Comparison of ENCODE assay signal across 8 mouse cellular contexts in the genomic region with DNA sequence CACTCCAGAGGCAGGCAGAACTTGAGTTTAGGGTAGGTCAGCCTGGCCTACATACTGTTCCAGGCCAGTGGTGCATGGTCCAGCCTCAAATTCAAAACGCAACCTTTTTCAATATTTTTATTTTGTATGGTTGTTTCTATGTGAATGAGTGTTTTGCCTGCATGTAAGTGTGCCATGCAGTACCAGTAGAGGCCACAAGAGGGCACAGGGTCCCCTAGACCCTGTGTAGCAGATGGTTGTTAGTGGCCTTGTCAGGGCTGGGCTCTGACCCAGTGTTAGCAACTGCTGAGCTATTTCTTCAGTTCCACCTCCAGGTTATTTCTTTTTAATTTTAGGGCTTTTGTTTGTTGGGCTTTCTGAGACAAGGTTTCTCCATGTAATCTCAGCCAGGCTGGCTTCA. TPM values are rescaled to one million over a fixed set of nuclear protein-coding genes. Genes with fewer than 3 reads are reported as not detected.
A peak's percentile ranks its signal among the peaks of the same experiment; 100 is the strongest.
DNase-seq lines count a peak whose midpoint lies in the region; ATAC-seq lines count a peak whose summit lies in the region.

No protein-coding gene starts in this region.

- peak; percentile 80 for DNase-seq in A20 (ENCODE audit: low read depth, low spot score)
- DNase-seq in adrenal gland, postnatal 36 days, result peak; percentile 82 to 83
- DNase-seq in embryonic facial prominence, embryonic 11.5 days (ENCODE audit: low spot score), result peak; percentile 89
- peak; percentile 71 for DNase-seq in heart, adult 8-10 months (ENCODE audit: low spot score)
- DNase-seq in liver, embryonic 13.5 days, result no peak

- no peak overlapping the region for H3K27ac ChIP-seq in embryonic facial prominence, embryonic 11.5 days (replicated peaks; ENCODE audit: low read depth, low read length)
- H3K27ac ChIP-seq in kidney, embryonic 15.5 days, result no peak overlapping the region
- no peak overlapping the region for H3K27ac ChIP-seq in liver, embryonic 13.5 days
- H3K27ac ChIP-seq in neural tube, embryonic 12.5 days, result no peak overlapping the region
- no peak overlapping the region for H3K27ac ChIP-seq in stomach, embryonic 15.5 days

- no peaks in the 10 kb centered on the region for H3K27me3 ChIP-seq in embryonic facial prominence, embryonic 11.5 days (ENCODE audit: control insufficient read depth, insufficient read depth, low read length)
- H3K27me3 ChIP-seq in kidney, embryonic 15.5 days, result no peaks in the 10 kb centered on the region
- H3K27me3 ChIP-seq in liver, embryonic 13.5 days, result no peaks in the 10 kb centered on the region
- no peaks in the 10 kb centered on the region for H3K27me3 ChIP-seq in neural tube, embryonic 12.5 days (replicated peaks)
- no peaks in the 10 kb centered on the region for H3K27me3 ChIP-seq in stomach, embryonic 15.5 days (replicated peaks)

- 15% methylated on average over 1 of the region's 1 CpGs for WGBS in embryonic facial prominence, embryonic 11.5 days
- whole genome bisulfite sequencing in kidney, embryonic 15.5 days, result 22% methylated on average over 1 of the region's 1 CpGs
- 5% methylated on average over 1 of the region's 1 CpGs for WGBS in liver, embryonic 13.5 days (ENCODE audit: insufficient replicate concordance)
- WGBS in neural tube, embryonic 12.5 days, result 14% methylated on average over 1 of the region's 1 CpGs
- WGBS in stomach, embryonic 15.5 days, result 18% methylated on average over 1 of the region's 1 CpGs

- no peak overlapping the region for H3K9ac ChIP-seq in embryonic facial prominence, embryonic 11.5 days (replicated peaks; ENCODE audit: low read length)
- no peak overlapping the region for H3K9ac ChIP-seq in kidney, embryonic 15.5 days
- H3K9ac ChIP-seq in liver, embryonic 13.5 days, result no peak overlapping the region
- no peak overlapping the region for H3K9ac ChIP-seq in neural tube, embryonic 12.5 days
- H3K9ac ChIP-seq in stomach, embryonic 15.5 days, result no peak overlapping the region

- no peaks in the 10 kb centered on the region for H3K9me3 ChIP-seq in embryonic facial prominence, embryonic 11.5 days (replicated peaks; ENCODE audit: control insufficient read depth, low read length)
- no peaks in the 10 kb centered on the region for H3K9me3 ChIP-seq in kidney, embryonic 15.5 days (replicated peaks)
- no peaks in the 10 kb centered on the region for H3K9me3 ChIP-seq in liver, embryonic 13.5 days (replicated peaks)
- no peaks in the 10 kb centered on the region for H3K9me3 ChIP-seq in neural tube, embryonic 12.5 days
- no peaks in the 10 kb centered on the region for H3K9me3 ChIP-seq in stomach, embryonic 15.5 days

- H3K4me2 ChIP-seq in embryonic facial prominence, embryonic 11.5 days (ENCODE audit: low read depth, low read length), result no peak overlapping the region
- no peak overlapping the region for H3K4me2 ChIP-seq in kidney, embryonic 15.5 days
- no peak overlapping the region for H3K4me2 ChIP-seq in liver, embryonic 13.5 days
- no peak overlapping the region for H3K4me2 ChIP-seq in neural tube, embryonic 12.5 days (replicated peaks)
- H3K4me2 ChIP-seq in stomach, embryonic 15.5 days, result no peak overlapping the region

- ATAC-seq in embryonic facial prominence, embryonic 11.5 days (replicated peaks; ENCODE audit: insufficient number of reproducible peaks, low FRiP score, low TSS enrichment, low read depth), result no peak
- peak; percentile 71; the same call in 1 of the 2 replicates for ATAC-seq in kidney, embryonic 15.5 days (replicated peaks; ENCODE audit: low FRiP score)
- peak; percentile 78; the same call in 1 of the 2 replicates for ATAC-seq in liver, embryonic 13.5 days (ENCODE audit: low read depth)
- ATAC-seq in neural tube, embryonic 12.5 days (ENCODE audit: low FRiP score, low read depth), result peak; percentile 53; the same call in 1 of the 2 replicates
- ATAC-seq in stomach, embryonic 15.5 days (ENCODE audit: insufficient read depth, low FRiP score, low read depth), result peak; percentile 72; the same call in 1 of the 2 replicates

- H3K4me3 ChIP-seq in embryonic facial prominence, embryonic 11.5 days (ENCODE audit: low read depth, low read length), result no peak overlapping the region
- no peak overlapping the region for H3K4me3 ChIP-seq in kidney, embryonic 15.5 days (replicated peaks)
- H3K4me3 ChIP-seq in liver, embryonic 13.5 days (replicated peaks), result no peak overlapping the region
- H3K4me3 ChIP-seq in neural tube, embryonic 12.5 days, result no peak overlapping the region
- no peak overlapping the region for H3K4me3 ChIP-seq in stomach, embryonic 15.5 days (replicated peaks)

- H3K36me3 ChIP-seq in embryonic facial prominence, embryonic 11.5 days (replicated peaks; ENCODE audit: control insufficient read depth, insufficient read depth, low read depth, low read length), result no peaks in the 10 kb centered on the region
- peaks cover 58% of the 10 kb centered on the region for H3K36me3 ChIP-seq in kidney, embryonic 15.5 days
- H3K36me3 ChIP-seq in liver, embryonic 13.5 days, result peaks cover 19% of the 10 kb centered on the region
- H3K36me3 ChIP-seq in neural tube, embryonic 12.5 days, result peaks cover 29% of the 10 kb centered on the region
- 0 out of 2 replicates have a peak, but pooled peaks cover 6% of the 10 kb centered on the region for H3K36me3 ChIP-seq in stomach, embryonic 15.5 days

- H3K4me1 ChIP-seq in embryonic facial prominence, embryonic 11.5 days (ENCODE audit: control insufficient read depth, insufficient read depth, low read length), result no peaks in the 10 kb centered on the region
- H3K4me1 ChIP-seq in kidney, embryonic 15.5 days, result no peaks in the 10 kb centered on the region
- peaks cover 8% of the 10 kb centered on the region for H3K4me1 ChIP-seq in liver, embryonic 13.5 days (replicated peaks)
- H3K4me1 ChIP-seq in neural tube, embryonic 12.5 days, result no peaks in the 10 kb centered on the region
- H3K4me1 ChIP-seq in stomach, embryonic 15.5 days, result no peaks in the 10 kb centered on the region

RNA-seq across cellular contexts. Expression of a gene that starts 15.1 kb away (rescaled TPM):
- total RNA-seq in adrenal gland, postnatal 36 days (2021), result 10 to 100 TPM; 47.3 to 61.4 TPM
- polyA plus RNA-seq in embryonic facial prominence, embryonic 11.5 days (2014; fragmentation: Nextera tagmentation; extraction: Ambion mirVana), result 46.1 and 53.6 TPM in 2 replicates
- total RNA-seq in heart, adult 8-10 months (2022), result 10 to 100 TPM; 20.6 to 30.7 (median 27.4) TPM
- polyA plus RNA-seq in kidney, embryonic 15.5 days (2015; fragmentation: Nextera tagmentation; extraction: Ambion mirVana), result 46.9 and 47.5 TPM in 2 replicates
- 30.4 and 34.6 TPM in 2 replicates for polyA plus RNA-seq in liver, embryonic 13.5 days (2015; fragmentation: Nextera tagmentation; extraction: Ambion mirVana)
- polyA plus RNA-seq in neural tube, embryonic 12.5 days (2016; fragmentation: Nextera tagmentation; extraction: Ambion mirVana), result 34.2 and 38.0 TPM in 2 replicates
- polyA plus RNA-seq in stomach, embryonic 15.5 days (2015; fragmentation: Nextera tagmentation; extraction: Ambion mirVana), result 45.7 and 51.4 TPM in 2 replicates

RNA-seq across cellular contexts. Expression of a gene that starts 15.5 kb away (rescaled TPM):
- 100 to 1,000 TPM; 147 TPM for total RNA-seq in adrenal gland, postnatal 36 days (2021)
- 584 and 661 TPM in 2 replicates for polyA plus RNA-seq in embryonic facial prominence, embryonic 11.5 days (2014; fragmentation: Nextera tagmentation; extraction: Ambion mirVana)
- total RNA-seq in heart, adult 8-10 months (2022), result 10 to 100 TPM; 57.2 to 73.7 (median 65.6) TPM
- polyA plus RNA-seq in kidney, embryonic 15.5 days (2015; fragmentation: Nextera tagmentation; extraction: Ambion mirVana), result 430 and 490 TPM in 2 replicates
- polyA plus RNA-seq in liver, embryonic 13.5 days (2015; fragmentation: Nextera tagmentation; extraction: Ambion mirVana), result 290 and 339 TPM in 2 replicates
- polyA plus RNA-seq in neural tube, embryonic 12.5 days (2016; fragmentation: Nextera tagmentation; extraction: Ambion mirVana), result 451 and 469 TPM in 2 replicates
- 330 and 336 TPM in 2 replicates for polyA plus RNA-seq in stomach, embryonic 15.5 days (2015; fragmentation: Nextera tagmentation; extraction: Ambion mirVana)

RNA-seq across cellular contexts. Expression of a gene that starts 27.3 kb away (rescaled TPM):
- 1 to 10 TPM; 6.1 to 9.8 TPM for total RNA-seq in adrenal gland, postnatal 36 days (2021)
- polyA plus RNA-seq in embryonic facial prominence, embryonic 11.5 days (2014; fragmentation: Nextera tagmentation; extraction: Ambion mirVana), result 6.5 and 7.2 TPM in 2 replicates
- 1 to 10 TPM; 2.1 to 3.7 (median 3.1) TPM for total RNA-seq in heart, adult 8-10 months (2022)
- polyA plus RNA-seq in kidney, embryonic 15.5 days (2015; fragmentation: Nextera tagmentation; extraction: Ambion mirVana), result 15.7 and 18.0 TPM in 2 replicates
- 2.4 and 2.7 TPM in 2 replicates for polyA plus RNA-seq in liver, embryonic 13.5 days (2015; fragmentation: Nextera tagmentation; extraction: Ambion mirVana)
- polyA plus RNA-seq in neural tube, embryonic 12.5 days (2016; fragmentation: Nextera tagmentation; extraction: Ambion mirVana), result 12.5 and 15.4 TPM in 2 replicates
- polyA plus RNA-seq in stomach, embryonic 15.5 days (2015; fragmentation: Nextera tagmentation; extraction: Ambion mirVana), result 17.2 and 18.1 TPM in 2 replicates
